Mouse (Mus musculus) thymus, postnatal 10 days (tissue): Measurements from ENCODE around the gene Nploc4.

ENCODE experiments used
- DNase-seq, 2 experiments: peaks; one replicate each; pipeline ENCODE4 v3.0.0; 2021; ENCODE audit warnings: low spot score in 2 of 2

The Nploc4 gene

GRCm38 (mm10) chr11:120341661-120342060, 95.8 kb downstream of the Nploc4 start:
- DNase-seq: no peak

GRCm38 (mm10) chr11:120339978-120340513, 97.5 kb downstream of the Nploc4 start:
- no peak for DNase-seq

GRCm38 (mm10) chr11:120338786-120339185, 98.7 kb downstream of the Nploc4 start:
- DNase-seq: no peak

- no peak for DNase-seq
Measured at GRCm38 (mm10) chr11:120337447-120337846, 100.1 kb downstream of the Nploc4 start.

- no peak for DNase-seq
Measured at GRCm38 (mm10) chr11:120335431-120336021, 102.0 kb downstream of the Nploc4 start.
